8 mouse cellular contexts compared by ENCODE assay signal in genomic region chr14:55884713-55885113, GRCm38 (mm10). TPM values are rescaled to one million over a fixed set of nuclear protein-coding genes. Genes with fewer than 3 reads are reported as not detected.
DNase-seq lines count a peak whose midpoint lies in the region; ATAC-seq and TF ChIP-seq lines count a peak whose summit lies in the region.

TSS of gene Khnyn (plus strand) at chr14:55884947.

- TF ChIP-seq POLR2A in kidney, adult 2 months (IDR thresholded peaks at IDR 0.05; ENCODE audit: low read depth, low read length): peak; percentile 77
- peak; percentile 95 for TF ChIP-seq POLR2A in small intestine, adult 2 months (IDR thresholded peaks at IDR 0.05; ENCODE audit: low read depth, low read length)

- peak; percentile 87 for DNase-seq in 3T3-L1 (ENCODE audit: low read depth, low spot score)
- peak; percentile 95 to 97 for DNase-seq in adrenal gland, postnatal 36 days
- DNase-seq in heart, adult 18-20 months: peak; percentile 91 to 96
- peak; percentile 97 for DNase-seq in kidney, adult 2 months
- DNase-seq in limb, embryonic 11.5 days (ENCODE audit: low spot score): peak; percentile 91

- ATAC-seq in embryonic facial prominence, embryonic 13.5 days (ENCODE audit: insufficient number of reproducible peaks, insufficient read depth, low FRiP score, low TSS enrichment, low read depth): peak; percentile 86
- peak; percentile 93 for ATAC-seq in limb, embryonic 11.5 days (ENCODE audit: insufficient number of reproducible peaks, low FRiP score, low TSS enrichment, low read depth)
- ATAC-seq in midbrain, embryonic 13.5 days: peak; percentile 96

- peak within 1 kb of the TSS; percentile 95 for H3K27ac ChIP-seq in embryonic facial prominence, embryonic 13.5 days
- H3K27ac ChIP-seq in kidney, adult 2 months (ENCODE audit: insufficient read depth, low read depth, low read length): peak within 1 kb of the TSS; percentile 70
- H3K27ac ChIP-seq in limb, embryonic 11.5 days (replicated peaks; ENCODE audit: low read depth, low read length): peak within 1 kb of the TSS; percentile 90
- H3K27ac ChIP-seq in midbrain, embryonic 13.5 days: peak within 1 kb of the TSS; percentile 65
- H3K27ac ChIP-seq in small intestine, adult 2 months (ENCODE audit: insufficient read depth, low read depth, low read length): peak within 1 kb of the TSS; percentile 79

- no peaks in the 10 kb centered on the region for H3K27me3 ChIP-seq in embryonic facial prominence, embryonic 13.5 days
- no peaks in the 10 kb centered on the region for H3K27me3 ChIP-seq in kidney, adult 2 months (replicated peaks; ENCODE audit: control insufficient read depth, insufficient read depth, low read length)
- H3K27me3 ChIP-seq in limb, embryonic 11.5 days (ENCODE audit: control insufficient read depth, insufficient read depth, low read length): no peaks in the 10 kb centered on the region
- H3K27me3 ChIP-seq in midbrain, embryonic 13.5 days: no peaks in the 10 kb centered on the region
- no peaks in the 10 kb centered on the region for H3K27me3 ChIP-seq in small intestine, adult 2 months (ENCODE audit: control insufficient read depth, insufficient read depth, low read length)

- TF ChIP-seq CTCF in kidney, adult 2 months (conservative IDR thresholded peaks at IDR 0.05; ENCODE audit: insufficient read depth, insufficient read length, low read depth, low read length): no peak
- no peak for TF ChIP-seq CTCF in small intestine, adult 2 months (IDR thresholded peaks at IDR 0.05; ENCODE audit: extremely low read depth, insufficient read length, insufficient replicate concordance, low read depth, low read length)

- WGBS in embryonic facial prominence, embryonic 13.5 days: 0% methylated on average over 29 of the region's 30 CpGs
- under 1% methylated on average over 30 of the region's 30 CpGs for WGBS in kidney, adult 2 months
- 0% methylated on average over 27 of the region's 30 CpGs for WGBS in limb, embryonic 11.5 days
- WGBS in midbrain, embryonic 13.5 days: 0% methylated on average over 28 of the region's 30 CpGs
- under 1% methylated on average over 30 of the region's 30 CpGs for WGBS in small intestine, adult 2 months

- peak within 1 kb of the TSS; percentile 88 for H3K4me2 ChIP-seq in embryonic facial prominence, embryonic 13.5 days
- H3K4me2 ChIP-seq in limb, embryonic 11.5 days (ENCODE audit: low read depth, severe bottlenecking): peak within 1 kb of the TSS; percentile 85
- H3K4me2 ChIP-seq in midbrain, embryonic 13.5 days (replicated peaks): peak within 1 kb of the TSS; percentile 79

- H3K9me3 ChIP-seq in embryonic facial prominence, embryonic 13.5 days: no peaks in the 10 kb centered on the region
- H3K9me3 ChIP-seq in limb, embryonic 11.5 days (ENCODE audit: control insufficient read depth, low read length): no peaks in the 10 kb centered on the region
- no peaks in the 10 kb centered on the region for H3K9me3 ChIP-seq in midbrain, embryonic 13.5 days

- H3K4me1 ChIP-seq in embryonic facial prominence, embryonic 13.5 days: peaks cover 39% of the 10 kb centered on the region
- H3K4me1 ChIP-seq in kidney, adult 2 months (ENCODE audit: control insufficient read depth, insufficient read depth, low read length): peaks cover 10% of the 10 kb centered on the region; the same call in 1 of the 2 replicates
- H3K4me1 ChIP-seq in limb, embryonic 11.5 days (ENCODE audit: control insufficient read depth, insufficient read depth, low read length): peaks cover 20% of the 10 kb centered on the region
- H3K4me1 ChIP-seq in midbrain, embryonic 13.5 days (replicated peaks): peaks cover 27% of the 10 kb centered on the region
- H3K4me1 ChIP-seq in small intestine, adult 2 months (ENCODE audit: control insufficient read depth, insufficient read depth, insufficient read length, low read length): peaks cover 41% of the 10 kb centered on the region

- H3K36me3 ChIP-seq in embryonic facial prominence, embryonic 13.5 days: peaks cover 35% of the 10 kb centered on the region
- H3K36me3 ChIP-seq in kidney, adult 2 months (ENCODE audit: control insufficient read depth, insufficient read depth, low read length): peaks cover 1% of the 10 kb centered on the region; the same call in 1 of the 2 replicates
- H3K36me3 ChIP-seq in limb, embryonic 11.5 days (ENCODE audit: control insufficient read depth, insufficient read depth, low read length): peaks cover 25% of the 10 kb centered on the region
- H3K36me3 ChIP-seq in midbrain, embryonic 13.5 days: peaks cover 32% of the 10 kb centered on the region
- H3K36me3 ChIP-seq in small intestine, adult 2 months (ENCODE audit: control insufficient read depth, insufficient read depth, low read length): peaks cover 29% of the 10 kb centered on the region

- H3K9ac ChIP-seq in embryonic facial prominence, embryonic 13.5 days: peak within 1 kb of the TSS; percentile 91
- peak within 1 kb of the TSS; percentile 90 for H3K9ac ChIP-seq in limb, embryonic 11.5 days (ENCODE audit: low read length)
- H3K9ac ChIP-seq in midbrain, embryonic 13.5 days (replicated peaks): peak within 1 kb of the TSS; percentile 85

- H3K4me3 ChIP-seq in embryonic facial prominence, embryonic 13.5 days: peak within 1 kb of the TSS; percentile 77
- H3K4me3 ChIP-seq in kidney, adult 2 months (ENCODE audit: insufficient read depth, low read depth, low read length): peak within 1 kb of the TSS; percentile 80
- peak within 1 kb of the TSS; percentile 85 for H3K4me3 ChIP-seq in limb, embryonic 11.5 days (ENCODE audit: low read depth, low read length)
- peak within 1 kb of the TSS; percentile 85 for H3K4me3 ChIP-seq in midbrain, embryonic 13.5 days (replicated peaks)
- H3K4me3 ChIP-seq in small intestine, adult 2 months (ENCODE audit: low read depth, low read length): peak within 1 kb of the TSS; percentile 92

RNA-seq across cellular contexts. Expression of gene Khnyn, which starts in this region (rescaled TPM):
- total RNA-seq in adrenal gland, postnatal 36 days (2021): 10 to 100 TPM; 16.6 to 17.0 TPM
- 21.0 and 22.0 TPM in 2 replicates for polyA plus RNA-seq in embryonic facial prominence, embryonic 13.5 days (2015; fragmentation: Nextera tagmentation; extraction: Ambion mirVana)
- total RNA-seq in heart, adult 18-20 months (2021): 10 to 100 TPM in 1 of 2 experiments, 1 to 10 TPM in 1; 8.6 to 10.0 TPM
- polyA plus RNA-seq in kidney, adult 2 months (2012; rRNA removed): 11.1 and 11.9 TPM in 2 replicates
- 17.4 and 18.4 TPM in 2 replicates for polyA plus RNA-seq in limb, embryonic 11.5 days (2014; fragmentation: Nextera tagmentation; extraction: Ambion mirVana)
- polyA plus RNA-seq in midbrain, embryonic 13.5 days (2015; fragmentation: Nextera tagmentation; extraction: Ambion mirVana): 10.1 and 11.1 TPM in 2 replicates
- 12.6 and 32.7 TPM in 2 replicates for polyA plus RNA-seq in small intestine, adult 2 months (2012; rRNA removed)

Comparison
In these comparisons a context has a peak if more than half of its experiments do, and no peak if none do; other contexts are left out.
1. Peak in every context shown above with its lines: DNase-seq, ATAC-seq, H3K4me3 ChIP-seq and H3K27ac ChIP-seq.